Mouse (Mus musculus) cerebellum, adult 2 months (tissue): ENCODE data around the gene Pla2g3.

Experiments used
- CTCF ChIP-seq: fragments of 200-500 bp; IDR thresholded peaks from 2 replicates; pipeline ENCODE4 v1.5.1; 2011; ENCODE audit warnings: low read depth, mild to moderate bottlenecking, control low read depth, low read length, moderate library complexity, borderline replicate concordance; ENCODE audit not compliant: insufficient read depth
- POLR2A ChIP-seq: fragments of 200-500 bp; IDR thresholded peaks from 2 replicates; pipeline ENCODE4 v1.6.1; 2011; ENCODE audit warnings: low read length, control low read depth, borderline replicate concordance; ENCODE audit not compliant: insufficient read depth

DNA sequence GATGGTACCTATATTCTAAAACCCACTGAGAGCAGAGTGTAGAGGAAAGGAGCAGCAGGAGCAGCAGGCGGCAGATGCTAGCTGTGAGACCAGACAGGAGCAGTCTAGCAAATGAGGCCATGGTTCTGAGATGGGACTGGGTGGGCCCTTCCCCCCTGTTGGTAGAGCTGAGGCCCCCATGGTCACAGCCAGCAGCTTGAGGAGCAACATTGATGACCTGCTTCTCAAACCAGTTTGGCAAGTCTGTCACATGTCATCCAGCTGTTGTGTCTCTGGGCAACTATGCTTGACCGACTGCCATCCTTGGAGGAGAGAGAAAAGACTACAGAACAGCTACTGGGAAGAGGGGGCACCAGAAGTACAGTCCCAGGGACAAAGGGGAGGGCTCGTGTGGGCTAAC lies 53.8 kb downstream of the Pla2g3 start:
- TF ChIP-seq CTCF (no peak), POLR2A (no peak)
